ENCODE assay signal across 24 mouse cellular contexts in the genomic region with DNA sequence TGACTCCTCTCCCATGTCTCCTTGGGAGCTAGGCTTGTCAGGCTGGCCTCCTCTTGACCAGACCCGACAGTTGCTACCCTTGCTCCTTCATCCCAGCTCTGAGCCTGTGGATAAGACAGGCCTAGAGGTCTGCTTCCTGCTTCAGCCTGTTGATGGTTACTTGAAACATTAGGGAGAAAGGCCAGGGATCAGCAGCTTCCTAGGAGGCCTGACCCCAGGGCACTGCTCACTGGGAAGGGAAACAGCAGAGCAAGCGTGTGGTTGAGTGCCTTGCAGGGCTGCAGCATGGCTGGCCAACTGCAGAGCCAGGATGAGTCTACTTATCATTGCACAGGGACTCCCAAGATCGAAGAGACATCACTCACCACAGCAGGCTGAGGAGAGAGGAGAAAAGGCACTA. TPM values are rescaled to one million over a fixed set of nuclear protein-coding genes. Genes with fewer than 3 reads are reported as not detected.
A peak's percentile ranks its signal among the peaks of the same experiment; 100 is the strongest.
DNase-seq lines count a peak whose midpoint lies in the region; ATAC-seq and TF ChIP-seq lines count a peak whose summit lies in the region.
"Had no signal": no experiment of that assay in that cellular context is flagged by ENCODE, and none has a peak within 500 bp of the region (broad histone marks: within the 10 kb centered on the region; RNA-seq: fewer than 3 reads in every experiment).

No protein-coding gene starts in this region.

- no peak overlapping the region for H3K4me3 ChIP-seq in kidney, adult 2 months (ENCODE audit: insufficient read depth, low read depth, low read length)
- no peak overlapping the region for H3K4me3 ChIP-seq in kidney, embryonic 14.5 days (ENCODE audit: low read length)
- H3K4me3 ChIP-seq in liver, adult 2 months (ENCODE audit: insufficient read depth, low read depth, low read length) = no peak overlapping the region
- H3K4me3 ChIP-seq: embryonic facial prominence, embryonic 10.5 days; embryonic facial prominence, embryonic 12.5 days; forebrain, embryonic 13.5 days had no signal

- H3K27me3 ChIP-seq in kidney, adult 2 months (replicated peaks; ENCODE audit: control insufficient read depth, insufficient read depth, low read length) = no peaks in the 10 kb centered on the region
- no peaks in the 10 kb centered on the region for H3K27me3 ChIP-seq in kidney, embryonic 14.5 days (ENCODE audit: control insufficient read depth, insufficient read depth, low read length)
- H3K27me3 ChIP-seq in liver, adult 2 months (ENCODE audit: control insufficient read depth, insufficient read depth, low read length) = no peaks in the 10 kb centered on the region
- H3K27me3 ChIP-seq: embryonic facial prominence, embryonic 12.5 days; forebrain, embryonic 13.5 days; Patski had no signal

- DNase-seq in heart, adult 11 months = peak; percentile 95
- DNase-seq in heart, postnatal 4 days = no peak
- peak; percentile 46 for DNase-seq in kidney, adult 2 months
- no peak for DNase-seq in kidney, adult 18-20 months
- peak; percentile 12 to 56 for DNase-seq in kidney, postnatal 25 days
- peak; percentile 8 for DNase-seq in liver, adult 2 months (ENCODE audit: extremely low read depth, low read depth, low spot score)
- no peak for DNase-seq in liver
- DNase-seq: adrenal gland, adult 8-10 months; adrenal gland, postnatal 14 days; adrenal gland, postnatal 36 days; B cell, adult 2 months; cerebellum, adult 11-12 months; cerebellum, adult 2 months; cerebellum, adult 9-10 months; cerebellum, postnatal 10 days; cerebellum, postnatal 25 days had no signal

- no peaks in the 10 kb centered on the region for H3K79me2 ChIP-seq in liver, adult 2 months (ENCODE audit: control insufficient read depth, insufficient read depth, low read length)

- WGBS in kidney, adult 2 months = 70% methylated on average over 3 of the region's 3 CpGs
- 80% methylated on average over 3 of the region's 3 CpGs for WGBS in kidney, embryonic 14.5 days
- WGBS in liver, adult 2 months = 74% methylated on average over 3 of the region's 3 CpGs

- H3K9me3 ChIP-seq in kidney, embryonic 14.5 days (ENCODE audit: control insufficient read depth, low read length) = no peaks in the 10 kb centered on the region
- H3K9me3 ChIP-seq: embryonic facial prominence, embryonic 10.5 days; embryonic facial prominence, embryonic 12.5 days; forebrain, embryonic 13.5 days; G1E had no signal

- H3K36me3 ChIP-seq in kidney, adult 2 months (ENCODE audit: control insufficient read depth, insufficient read depth, low read length) = no peaks in the 10 kb centered on the region
- H3K36me3 ChIP-seq in kidney, embryonic 14.5 days (ENCODE audit: control insufficient read depth, insufficient read depth, low read length) = peaks cover 11% of the 10 kb centered on the region; the same call in 1 of the 2 replicates
- H3K36me3 ChIP-seq in liver, adult 2 months (ENCODE audit: control insufficient read depth, insufficient read depth, low read length) = no peaks in the 10 kb centered on the region
- H3K36me3 ChIP-seq: G1E had no signal

- no peak for TF ChIP-seq POLR2A in kidney, adult 2 months (IDR thresholded peaks at IDR 0.05; ENCODE audit: low read depth, low read length)
- TF ChIP-seq POLR2A in liver, adult 2 months (IDR thresholded peaks at IDR 0.05; ENCODE audit: extremely low read depth, insufficient read depth, low read length) = no peak

- H3K9ac ChIP-seq in kidney, embryonic 14.5 days (ENCODE audit: low read depth, low read length) = no peak overlapping the region
- no peak overlapping the region for H3K9ac ChIP-seq in liver, adult 2 months (ENCODE audit: low read depth, low read length)
- H3K9ac ChIP-seq: embryonic facial prominence, embryonic 12.5 days; forebrain, embryonic 13.5 days had no signal

- H3K27ac ChIP-seq in kidney, adult 2 months (ENCODE audit: insufficient read depth, low read depth, low read length) = no peak overlapping the region
- no peak overlapping the region for H3K27ac ChIP-seq in kidney, embryonic 14.5 days (ENCODE audit: low read depth, low read length)
- no peak overlapping the region for H3K27ac ChIP-seq in liver, adult 2 months (replicated peaks; ENCODE audit: insufficient read depth, low read depth, low read length)
- H3K27ac ChIP-seq: embryonic facial prominence, embryonic 10.5 days; embryonic facial prominence, embryonic 12.5 days; forebrain, embryonic 13.5 days had no signal

- no peaks in the 10 kb centered on the region for H3K4me1 ChIP-seq in kidney, adult 2 months (ENCODE audit: control insufficient read depth, insufficient read depth, low read length)
- H3K4me1 ChIP-seq in kidney, embryonic 14.5 days (ENCODE audit: control insufficient read depth, insufficient read depth, low read length) = no peaks in the 10 kb centered on the region
- no peaks in the 10 kb centered on the region for H3K4me1 ChIP-seq in liver, adult 2 months (ENCODE audit: control insufficient read depth, insufficient read depth, low read length)
- H3K4me1 ChIP-seq: embryonic facial prominence, embryonic 10.5 days; embryonic facial prominence, embryonic 12.5 days; forebrain, embryonic 13.5 days had no signal

- ATAC-seq in kidney, embryonic 14.5 days (ENCODE audit: low FRiP score, low TSS enrichment) = no peak
- ATAC-seq: activated CD4-positive, CD25-positive, alpha-beta regulatory T cell, adult 4 months; CD4-positive, CD25-positive, alpha-beta regulatory T cell, adult 4 months; forebrain, embryonic 13.5 days; Patski had no signal

- no peak for TF ChIP-seq CTCF in kidney, adult 2 months (conservative IDR thresholded peaks at IDR 0.05; ENCODE audit: insufficient read depth, insufficient read length, low read depth, low read length)
- no peak for TF ChIP-seq CTCF in liver, adult 2 months (IDR thresholded peaks at IDR 0.05; ENCODE audit: low read depth, low read length)

- H3K4me2 ChIP-seq in kidney, embryonic 14.5 days (replicated peaks; ENCODE audit: low read depth, low read length) = no peak overlapping the region
- H3K4me2 ChIP-seq: embryonic facial prominence, embryonic 12.5 days; forebrain, embryonic 13.5 days had no signal

RNA-seq across cellular contexts. Expression of a gene that starts 13.5 kb away (rescaled TPM):
- total RNA-seq in heart, postnatal 4 days (2021) = 100 to 1,000 TPM; 153 to 163 TPM
- 33.2 and 39.1 TPM in 2 replicates for polyA plus RNA-seq in kidney, adult 2 months (2012; rRNA removed)
- polyA plus RNA-seq in kidney, embryonic 14.5 days (2014; fragmentation: Nextera tagmentation; extraction: Ambion mirVana) = 18.8 and 38.1 TPM in 2 replicates
- 4.2 and 6.2 TPM in 2 replicates for total RNA-seq in liver, adult 2 months (2014; rRNA removed)
- 4.6 and 6.2 TPM in 2 replicates for polyA plus RNA-seq in liver, adult 2 months (2012; rRNA removed)
- polyA plus RNA-seq: activated CD4-positive, CD25-positive, alpha-beta regulatory T cell, adult 4 months; CD4-positive, CD25-positive, alpha-beta regulatory T cell, adult 4 months; G1E had no signal

Comparison
In these comparisons a context has a peak if more than half of its experiments do, and no peak if none do; other contexts are left out.
1. DNase-seq: peak in heart, adult 11 months (single experiment), kidney, adult 2 months (single experiment), kidney, postnatal 25 days (2 of 2) and liver, adult 2 months (single experiment); none in heart, postnatal 4 days (single experiment), kidney, adult 18-20 months (single experiment) and liver (single experiment).